Mouse (Mus musculus) small intestine, adult 2 months (tissue): Measurements from ENCODE around the gene Bcar1. TPM values are rescaled to one million over a fixed set of nuclear protein-coding genes. Genes with fewer than 3 reads are reported as not detected.

ENCODE experiments used
- H3K27ac ChIP-seq: fragments of 200-500 bp; 2 replicates; pipeline ENCODE4 v1.5.1; 2012; ENCODE audit warnings: low read depth, low read length, control low read depth, inconsistent platforms; ENCODE audit not compliant: insufficient read depth
- H3K27me3 ChIP-seq: fragments of 200-500 bp; 2 replicates; pipeline ENCODE4 v1.6.1; 2012; ENCODE audit warnings: mild to moderate bottlenecking, moderate library complexity, low read length, inconsistent platforms; ENCODE audit not compliant: control insufficient read depth, insufficient read depth
- H3K36me3 ChIP-seq: fragments of 200-500 bp; 2 replicates; pipeline ENCODE4 v1.6.1; 2012; ENCODE audit warnings: mild to moderate bottlenecking, low read length, control low read depth, inconsistent platforms; ENCODE audit not compliant: control insufficient read depth, insufficient read depth
- H3K4me1 ChIP-seq: fragments of 200-500 bp; 2 replicates; pipeline ENCODE4 v1.6.1; 2012; ENCODE audit warnings: low read length, inconsistent platforms, mixed read lengths; ENCODE audit not compliant: control insufficient read depth, insufficient read depth, insufficient read length
- H3K4me3 ChIP-seq: fragments of 200-500 bp; 2 replicates; pipeline ENCODE4 v1.5.1; 2012; ENCODE audit warnings: low read depth, mild to moderate bottlenecking, control low read depth, inconsistent platforms, low read length, moderate library complexity
- CTCF ChIP-seq: fragments of 200-500 bp; IDR thresholded peaks from 2 replicates; pipeline ENCODE4 v1.5.1; 2012; ENCODE audit warnings: low read depth, mild to moderate bottlenecking, control low read depth, inconsistent platforms, low read length, moderate library complexity, mixed read lengths; ENCODE audit not compliant: insufficient replicate concordance, insufficient read length; ENCODE audit errors: extremely low read depth
- POLR2A ChIP-seq: fragments of 200-500 bp; IDR thresholded peaks from 2 replicates; pipeline ENCODE4 v1.6.1; 2012; ENCODE audit warnings: low read depth, mild to moderate bottlenecking, control low read depth, inconsistent platforms, low read length, moderate library complexity
- WGBS: fragments of 180-500 bp; shearing (Covaris S2); methylation state at CpG from one replicate; pipeline ENCODE4 v1.1.7; 2018; 5-methylcytosine and 5-hydroxymethylcytosine counted together
- polyA plus RNA-seq: library from polyadenylated mRNA; depleted of rRNA; stranded (reverse); fragments of >200 nt; gene quantifications from 2 replicates; pipeline ENCODE4 v1.2.3, GENCODE M21; 2012

Bcar1 gene
- polyA plus RNA-seq, 1 experiment, result 251 TPM

- TF ChIP-seq CTCF (no peak), POLR2A (no peak)
- H3K36me3 ChIP-seq, result peaks cover 71% of the 10 kb centered on the region
- H3K27me3 ChIP-seq, result no peaks in the 10 kb centered on the region
- H3K4me1 ChIP-seq, result peaks cover 29% of the 10 kb centered on the region
- no peak overlapping the region for H3K27ac ChIP-seq
- WGBS, result 93% methylated on average over 11 of the region's 11 CpGs
- no peak overlapping the region for H3K4me3 ChIP-seq
Observed at GRCm38 (mm10) chr8:111713291-111713690, 30.3 kb downstream of the Bcar1 start.

- Histone ChIP-seq H3K27ac (no peak overlapping the region), H3K4me1 (peaks cover 24% of the 10 kb centered on the region), H3K27me3 (no peaks in the 10 kb centered on the region), H3K4me3 (no peak overlapping the region), H3K36me3 (peaks cover 71% of the 10 kb centered on the region)
- 71% methylated on average over 6 of the region's 6 CpGs for WGBS
- TF ChIP-seq CTCF (peak; percentile 73; the same call in 1 of the 2 replicates), POLR2A (no peak)
Observed at GRCm38 (mm10) chr8:111712588-111712987, 31.0 kb downstream of the Bcar1 start.

- 82% methylated on average over 9 of the region's 9 CpGs for WGBS
- TF ChIP-seq CTCF (no peak), POLR2A (no peak)
- Histone ChIP-seq H3K4me3 (no peak overlapping the region), H3K4me1 (peaks cover 25% of the 10 kb centered on the region), H3K27ac (no peak overlapping the region), H3K27me3 (no peaks in the 10 kb centered on the region), H3K36me3 (peaks cover 71% of the 10 kb centered on the region)
Observed at GRCm38 (mm10) chr8:111712135-111712534, 31.5 kb downstream of the Bcar1 start.

- WGBS, result 89% methylated on average over 20 of the region's 20 CpGs
- H3K36me3 ChIP-seq, result peaks cover 62% of the 10 kb centered on the region
- H3K4me1 ChIP-seq, result peaks cover 22% of the 10 kb centered on the region
- no peak for TF ChIP-seq POLR2A
- no peak for TF ChIP-seq CTCF
- no peak overlapping the region for H3K4me3 ChIP-seq
- no peak overlapping the region for H3K27ac ChIP-seq
- no peaks in the 10 kb centered on the region for H3K27me3 ChIP-seq
Observed at GRCm38 (mm10) chr8:111710777-111711485, 32.7 kb downstream of the Bcar1 start.

- 27% methylated on average over 1 of the region's 1 CpGs for whole genome bisulfite sequencing
- Histone ChIP-seq H3K27ac (peak overlapping the region; percentile 62), H3K27me3 (no peaks in the 10 kb centered on the region), H3K4me1 (peaks cover 34% of the 10 kb centered on the region), H3K36me3 (peaks cover 46% of the 10 kb centered on the region), H3K4me3 (no peak overlapping the region)
- TF ChIP-seq CTCF (no peak), POLR2A (no peak)
Observed at GRCm38 (mm10) chr8:111709223-111709622, 34.4 kb downstream of the Bcar1 start.

GRCm38 (mm10) chr8:111708265-111708664 is 35.3 kb downstream of the Bcar1 start:
- H3K27ac ChIP-seq, result peak overlapping the region; percentile 62
- WGBS, result 13% methylated on average over 6 of the region's 6 CpGs
- H3K4me3 ChIP-seq, result no peak overlapping the region
- H3K4me1 ChIP-seq, result peaks cover 34% of the 10 kb centered on the region
- H3K27me3 ChIP-seq, result no peaks in the 10 kb centered on the region
- TF ChIP-seq POLR2A (no peak), CTCF (no peak)
- H3K36me3 ChIP-seq, result peaks cover 36% of the 10 kb centered on the region

GRCm38 (mm10) chr8:111705699-111706098 is 37.9 kb downstream of the Bcar1 start:
- peaks cover 40% of the 10 kb centered on the region for H3K4me1 ChIP-seq
- H3K36me3 ChIP-seq, result peaks cover 12% of the 10 kb centered on the region
- no peak for TF ChIP-seq POLR2A
- TF ChIP-seq CTCF, result no peak
- no peak overlapping the region for H3K4me3 ChIP-seq
- H3K27ac ChIP-seq, result peak overlapping the region; percentile 68
- 34% methylated on average over 5 of the region's 5 CpGs for WGBS
- H3K27me3 ChIP-seq, result no peaks in the 10 kb centered on the region
